Mouse (Mus musculus) hindbrain, embryonic 14.5 days (tissue): ENCODE measurements around the gene Dtd1. TPM values are rescaled to one million over a fixed set of nuclear protein-coding genes. Genes with fewer than 3 reads are reported as not detected.

Experiments used
- ATAC-seq: fragments of 200-750 bp; cut with Nextera tagmentation; 2 replicates; pipeline ENCODE4 v1.8.0; 2017; ENCODE audit warnings: moderate number of reproducible peaks, mild to moderate bottlenecking, moderate TSS enrichment, moderate library complexity; ENCODE audit not compliant: low FRiP score
- DNase-seq: peaks from one replicate; pipeline ENCODE4 v3.0.0-alpha.2; 2015; ENCODE audit warnings: low spot score
- H3K27ac ChIP-seq: fragments of 300-500 bp; sonication (generic); 2 replicates; pipeline ENCODE4 v1.5.1; 2014; ENCODE audit warnings: mild to moderate bottlenecking, moderate library complexity
- H3K27me3 ChIP-seq: fragments of 300-500 bp; sonication (generic); 2 replicates; pipeline ENCODE4 v1.6.1; 2014; ENCODE audit warnings: mild to moderate bottlenecking, low read length, mixed read lengths; ENCODE audit not compliant: control insufficient read depth, insufficient read depth
- H3K36me3 ChIP-seq: fragments of 300-500 bp; sonication (generic); replicated peaks from 2 replicates; pipeline ENCODE4 v1.6.1; 2014; ENCODE audit not compliant: control insufficient read depth, insufficient read depth
- H3K4me1 ChIP-seq: fragments of 300-500 bp; sonication (generic); replicated peaks from 2 replicates; pipeline ENCODE4 v1.6.1; 2014; ENCODE audit warnings: antibody characterized with exemption, low read length, mixed read lengths; ENCODE audit not compliant: control insufficient read depth, insufficient read depth
- H3K4me2 ChIP-seq: fragments of 300-500 bp; sonication (generic); replicated peaks from 2 replicates; pipeline ENCODE4 v1.6.1; 2014; ENCODE audit warnings: mild to moderate bottlenecking, moderate library complexity
- H3K4me3 ChIP-seq: fragments of 300-500 bp; sonication (generic); replicated peaks from 2 replicates; pipeline ENCODE4 v1.5.1; 2014; ENCODE audit warnings: mild to moderate bottlenecking, low read length
- H3K9ac ChIP-seq: fragments of 300-500 bp; sonication (generic); 2 replicates; pipeline ENCODE4 v1.6.1; 2014
- H3K9me3 ChIP-seq: fragments of 300-500 bp; sonication (generic); 2 replicates; pipeline ENCODE4 v1.6.1; 2016; ENCODE audit warnings: low read length; ENCODE audit not compliant: control insufficient read depth
- WGBS: fragments of 180-500 bp; shearing (Covaris S2); extraction: QIAGEN DNeasy Blood & Tissue Kit; methylation state at CpG from one replicate; pipeline ENCODE4 v1.1.7; 2014; 5-methylcytosine and 5-hydroxymethylcytosine counted together
- polyA plus RNA-seq: library from polyadenylated mRNA; unstranded; fragments of >200 nt; fragmentation: Nextera tagmentation; extraction: Ambion mirVana; gene quantifications from 2 replicates; pipeline ENCODE4 v1.2.1, GENCODE M21; 2014

The Dtd1 gene
- polyA plus RNA-seq, 1 experiment from 2014 or later, result 120 TPM

GRCm38 (mm10) chr2:144692777-144693176 lies 93.1 kb downstream of the Dtd1 start:
- no peaks in the 10 kb centered on the region for H3K4me1 ChIP-seq
- H3K4me2 ChIP-seq, result no peak overlapping the region
- WGBS, result 90% methylated on average over 2 of the region's 2 CpGs
- DNase-seq (no peak), ATAC-seq (no peak)
- no peak overlapping the region for H3K9ac ChIP-seq
- H3K4me3 ChIP-seq, result no peak overlapping the region
- no peaks in the 10 kb centered on the region for H3K9me3 ChIP-seq
- H3K27ac ChIP-seq, result no peak overlapping the region
- H3K27me3 ChIP-seq, result no peaks in the 10 kb centered on the region
- H3K36me3 ChIP-seq, result no peaks in the 10 kb centered on the region

GRCm38 (mm10) chr2:144694923-144695322 lies 95.2 kb downstream of the Dtd1 start:
- no peak overlapping the region for H3K4me3 ChIP-seq
- no peaks in the 10 kb centered on the region for H3K4me1 ChIP-seq
- no peak overlapping the region for H3K4me2 ChIP-seq
- no peaks in the 10 kb centered on the region for H3K36me3 ChIP-seq
- no peaks in the 10 kb centered on the region for H3K27me3 ChIP-seq
- ATAC-seq (no peak), DNase-seq (no peak)
- WGBS, result 96% methylated on average over 2 of the region's 2 CpGs
- H3K9me3 ChIP-seq, result no peaks in the 10 kb centered on the region
- no peak overlapping the region for H3K9ac ChIP-seq
- H3K27ac ChIP-seq, result no peak overlapping the region

GRCm38 (mm10) chr2:144698046-144698445 lies 98.3 kb downstream of the Dtd1 start:
- DNase-seq (no peak), ATAC-seq (no peak)
- Histone ChIP-seq H3K4me3 (no peak overlapping the region), H3K27me3 (no peaks in the 10 kb centered on the region), H3K4me2 (no peak overlapping the region), H3K9ac (no peak overlapping the region), H3K36me3 (no peaks in the 10 kb centered on the region), H3K9me3 (no peaks in the 10 kb centered on the region), H3K4me1 (no peaks in the 10 kb centered on the region), H3K27ac (no peak overlapping the region)
- WGBS, result 89% methylated on average over 12 of the region's 12 CpGs

GRCm38 (mm10) chr2:144700608-144701007 lies 100.9 kb downstream of the Dtd1 start:
- H3K9me3 ChIP-seq, result no peaks in the 10 kb centered on the region
- no peak overlapping the region for H3K4me2 ChIP-seq
- 77% methylated on average over 11 of the region's 11 CpGs for WGBS
- no peaks in the 10 kb centered on the region for H3K36me3 ChIP-seq
- no peak overlapping the region for H3K27ac ChIP-seq
- H3K4me1 ChIP-seq, result no peaks in the 10 kb centered on the region
- H3K27me3 ChIP-seq, result no peaks in the 10 kb centered on the region
- no peak overlapping the region for H3K9ac ChIP-seq
- ATAC-seq (no peak), DNase-seq (no peak)
- H3K4me3 ChIP-seq, result no peak overlapping the region

GRCm38 (mm10) chr2:144701415-144702149 lies 101.9 kb downstream of the Dtd1 start:
- WGBS, result 91% methylated on average over 3 of the region's 3 CpGs
- H3K4me2 ChIP-seq, result no peak overlapping the region
- ATAC-seq, result no peak
- H3K9me3 ChIP-seq, result no peaks in the 10 kb centered on the region
- no peak overlapping the region for H3K9ac ChIP-seq
- H3K4me3 ChIP-seq, result no peak overlapping the region
- no peak for DNase-seq
- no peaks in the 10 kb centered on the region for H3K36me3 ChIP-seq
- no peaks in the 10 kb centered on the region for H3K27me3 ChIP-seq
- H3K4me1 ChIP-seq, result no peaks in the 10 kb centered on the region
- H3K27ac ChIP-seq, result no peak overlapping the region

GRCm38 (mm10) chr2:144709285-144709684 lies 109.6 kb downstream of the Dtd1 start:
- Histone ChIP-seq H3K9me3 (0 out of 2 replicates have a peak, but pooled peaks cover 3% of the 10 kb centered on the region), H3K4me2 (no peak overlapping the region), H3K4me1 (peaks cover 3% of the 10 kb centered on the region; the same call in 1 of the 2 replicates), H3K36me3 (no peaks in the 10 kb centered on the region), H3K27ac (no peak overlapping the region), H3K27me3 (no peaks in the 10 kb centered on the region), H3K9ac (no peak overlapping the region), H3K4me3 (no peak overlapping the region)
- DNase-seq (no peak), ATAC-seq (no peak)
- WGBS, result 71% methylated on average over 1 of the region's 1 CpGs

GRCm38 (mm10) chr2:144709704-144710103 lies 110.0 kb downstream of the Dtd1 start:
- Histone ChIP-seq H3K4me1 (peaks cover 3% of the 10 kb centered on the region; the same call in 1 of the 2 replicates), H3K9ac (no peak overlapping the region), H3K9me3 (0 out of 2 replicates have a peak, but pooled peaks cover 3% of the 10 kb centered on the region), H3K4me2 (no peak overlapping the region), H3K27ac (no peak overlapping the region), H3K36me3 (no peaks in the 10 kb centered on the region), H3K27me3 (no peaks in the 10 kb centered on the region), H3K4me3 (no peak overlapping the region)
- DNase-seq (no peak), ATAC-seq (no peak)
- WGBS, result 85% methylated on average over 2 of the region's 2 CpGs

- Histone ChIP-seq H3K27me3 (no peaks in the 10 kb centered on the region), H3K27ac (no peak overlapping the region), H3K4me2 (no peak overlapping the region), H3K4me3 (no peak overlapping the region), H3K4me1 (peaks cover 8% of the 10 kb centered on the region; the same call in 1 of the 2 replicates), H3K9ac (no peak overlapping the region), H3K36me3 (no peaks in the 10 kb centered on the region), H3K9me3 (0 out of 2 replicates have a peak, but pooled peaks cover 3% of the 10 kb centered on the region)
- no peak for DNase-seq
- ATAC-seq, result no peak
- WGBS, result 92% methylated on average over 2 of the region's 2 CpGs
Observed at GRCm38 (mm10) chr2:144714596-144714995, 114.9 kb downstream of the Dtd1 start.

- 76% methylated on average over 2 of the region's 2 CpGs for WGBS
- no peak for DNase-seq
Observed at GRCm38 (mm10) chr2:144715211-144715768, 115.6 kb downstream of the Dtd1 start.

More at GRCm38 (mm10) chr2:144715211-144715768, 115.6 kb downstream of the Dtd1 start:
- H3K36me3 ChIP-seq, result no peaks in the 10 kb centered on the region
- ATAC-seq, result no peak
- H3K9me3 ChIP-seq, result 0 out of 2 replicates have a peak, but pooled peaks cover 3% of the 10 kb centered on the region
- H3K4me1 ChIP-seq, result peaks cover 8% of the 10 kb centered on the region; the same call in 1 of the 2 replicates
- H3K4me2 ChIP-seq, result no peak overlapping the region
- H3K27me3 ChIP-seq, result no peaks in the 10 kb centered on the region
- H3K4me3 ChIP-seq, result no peak overlapping the region
- H3K27ac ChIP-seq, result no peak overlapping the region
- H3K9ac ChIP-seq, result no peak overlapping the region
